Mouse (Mus musculus) cerebellum, adult 18-20 months (tissue): ENCODE measurements around the gene Ip6k3.

Experiments
- DNase-seq, 2 experiments: peaks; one replicate each; pipeline ENCODE4 v3.0.0; 2021

The Ip6k3 gene

DNA sequence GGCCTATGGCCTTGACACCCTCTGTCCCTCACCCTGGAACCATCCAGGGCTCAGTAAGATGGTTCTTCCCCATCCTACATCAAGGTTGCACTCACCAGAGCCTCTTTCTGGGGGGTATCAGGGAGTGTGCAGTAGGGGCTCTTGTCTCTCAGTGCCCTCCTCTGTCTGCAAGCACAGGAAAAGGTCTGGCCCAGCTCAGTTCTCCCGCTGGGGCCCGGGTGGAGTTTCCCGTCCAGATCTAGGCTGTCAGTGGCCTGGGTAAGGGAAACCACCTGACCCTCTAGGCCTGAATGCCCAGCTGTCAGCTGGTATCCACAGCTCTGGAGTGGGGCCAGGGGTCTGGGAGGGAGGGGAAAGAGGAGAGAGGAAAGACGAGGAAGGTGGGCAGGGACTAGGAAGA lies at the start of gene Ip6k3:
Ip6k3 (minus strand) TSS at position 251 of the 400 bp plus-strand sequence.
- no peak for DNase-seq

DNA sequence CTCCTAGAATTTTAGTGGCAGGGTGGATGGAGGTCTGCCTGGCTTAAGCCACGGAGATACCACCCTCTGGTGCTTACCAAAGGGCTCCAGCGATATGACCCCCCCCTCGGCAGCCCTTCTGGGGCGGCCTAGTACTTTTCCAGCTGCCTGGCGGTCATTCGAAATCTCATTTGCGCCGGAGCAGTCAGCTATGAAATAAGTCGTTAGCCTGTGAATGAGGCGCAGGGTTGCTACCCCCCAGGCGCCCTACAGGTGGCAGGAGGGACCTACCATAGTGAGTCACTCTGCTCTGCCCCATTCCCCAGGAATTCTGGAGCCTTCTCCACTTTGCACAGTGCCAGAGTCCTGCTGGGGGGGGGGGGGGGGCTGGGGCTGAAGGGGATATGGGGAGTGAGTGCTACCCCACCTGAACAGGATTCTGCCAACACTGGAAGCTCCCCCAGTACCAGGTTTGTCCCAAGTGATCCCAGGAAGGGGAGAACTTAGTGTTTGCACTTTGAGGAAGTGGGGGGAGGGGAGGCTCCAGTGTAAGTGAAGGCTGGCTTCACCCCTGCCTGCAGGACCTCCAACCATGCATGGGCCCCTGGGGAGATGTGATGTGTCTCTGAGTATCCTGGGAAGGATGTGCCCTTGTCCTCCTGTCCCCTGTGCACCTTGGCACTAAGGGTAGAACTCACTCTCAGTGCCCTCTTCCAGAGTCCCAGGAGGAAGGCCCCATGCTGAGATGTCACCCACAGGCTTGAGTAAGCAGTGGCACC lies 45.4 kb upstream of the Ip6k3 start:
- DNase-seq = peak; percentile 55 to 58

- DNase-seq = no peak
These were observed 44.4 kb upstream of the Ip6k3 start for GRCm38 (mm10) chr17:27212006-27212405.

- DNase-seq = no peak
These were observed 39.6 kb upstream of the Ip6k3 start for GRCm38 (mm10) chr17:27207113-27207707.

DNA sequence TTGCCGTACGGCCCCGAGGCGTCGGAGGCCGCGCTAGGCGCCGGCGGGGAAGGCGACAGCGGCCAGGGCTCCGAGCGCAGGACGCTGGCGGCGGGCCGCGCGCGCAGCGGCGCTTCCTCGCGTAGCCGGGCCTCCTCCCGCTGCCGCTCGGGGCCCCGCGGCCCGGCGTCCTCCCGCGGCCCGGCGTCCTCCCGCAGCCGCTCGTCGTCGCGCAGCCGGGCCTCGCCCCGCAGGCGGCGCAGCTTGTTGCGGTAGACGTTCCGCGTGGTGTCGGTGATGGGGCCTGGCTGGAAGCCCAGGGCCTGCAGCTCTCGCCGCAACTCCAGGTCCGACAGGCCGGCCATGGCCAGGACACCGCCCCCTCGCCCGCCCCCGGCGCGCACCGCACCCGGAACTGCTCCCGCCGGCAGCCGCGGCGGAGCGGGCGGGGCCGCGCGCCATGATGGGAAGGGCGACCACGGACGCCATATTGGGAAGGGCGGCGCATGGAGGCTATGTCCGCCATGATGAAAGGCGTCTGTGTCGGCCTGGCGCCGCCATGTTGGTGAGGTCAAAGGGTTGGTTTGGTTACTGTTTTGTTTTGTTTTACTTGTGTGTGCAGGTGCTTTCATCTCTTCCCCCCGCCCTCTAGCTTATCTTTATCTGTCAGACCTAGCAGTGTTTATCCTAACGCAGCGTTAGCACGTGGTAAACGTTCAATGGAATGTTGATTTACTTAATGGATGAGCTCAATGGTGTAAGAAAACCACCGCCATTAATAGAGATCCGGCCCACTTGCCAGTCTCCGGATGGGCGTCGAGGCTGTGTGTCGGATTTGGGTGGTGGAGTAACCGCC lies 36.7 kb upstream of the Ip6k3 start, which contains the start of gene Lemd2:
Lemd2 (minus strand) TSS at position 395 of the 835 bp plus-strand sequence.
- peak; percentile 96 to 98 for DNase-seq

DNA sequence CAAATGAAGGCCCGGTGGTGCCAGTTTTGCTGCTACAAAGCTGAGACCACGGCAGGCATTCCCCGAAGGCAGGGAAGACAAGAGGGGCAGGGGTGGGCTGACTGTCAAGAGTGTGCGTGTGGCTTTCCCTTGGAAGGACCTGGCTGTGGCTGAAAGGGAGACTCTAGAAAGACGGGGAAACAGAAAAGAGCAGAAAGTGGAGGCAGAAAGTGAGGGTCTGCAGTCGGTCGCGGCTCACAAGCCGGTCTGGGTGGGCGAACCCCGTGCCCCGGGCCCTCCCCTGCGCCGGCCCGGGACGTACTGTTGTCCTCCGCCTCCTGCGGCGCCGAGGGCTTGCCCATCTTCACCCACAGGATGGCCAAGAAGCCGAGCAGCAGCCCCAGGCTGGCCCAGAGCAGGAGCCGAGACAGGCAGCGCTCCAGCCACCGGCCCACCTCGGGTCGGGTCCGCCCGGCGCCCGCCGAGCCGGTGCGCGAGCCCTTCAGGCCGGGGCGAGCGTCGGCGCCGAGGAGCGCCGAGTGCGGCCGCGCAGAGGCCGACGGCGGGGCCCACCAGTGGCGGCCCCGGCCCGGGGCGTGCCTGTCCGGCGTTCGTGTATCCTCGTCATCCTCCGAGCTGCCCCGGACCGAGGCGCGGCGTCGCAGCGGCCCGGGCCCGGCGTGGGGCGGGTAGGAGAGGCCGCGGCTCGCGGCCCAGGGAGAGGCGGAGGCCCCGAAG lies 35.9 kb upstream of the Ip6k3 start:
- peak in 1 of 2 experiments; percentile 57 for DNase-seq

- no peak for DNase-seq
These were observed 35.3 kb upstream of the Ip6k3 start for GRCm38 (mm10) chr17:27202919-27203357.

GRCm38 (mm10) chr17:27201981-27202380 lies 34.4 kb upstream of the Ip6k3 start:
- DNase-seq = no peak

GRCm38 (mm10) chr17:27200801-27201200 lies 33.2 kb upstream of the Ip6k3 start:
- no peak for DNase-seq

- DNase-seq = no peak
These were observed 32.3 kb upstream of the Ip6k3 start for GRCm38 (mm10) chr17:27199864-27200263.

- no peak for DNase-seq
These were observed 31.6 kb upstream of the Ip6k3 start for GRCm38 (mm10) chr17:27199205-27199604.

- DNase-seq = no peak
These were observed 28.6 kb upstream of the Ip6k3 start for GRCm38 (mm10) chr17:27196206-27196605.

GRCm38 (mm10) chr17:27194258-27195185 lies 26.9 kb upstream of the Ip6k3 start:
- DNase-seq = no peak

- no peak for DNase-seq
These were observed 24.2 kb upstream of the Ip6k3 start for GRCm38 (mm10) chr17:27191804-27192203.

DNA sequence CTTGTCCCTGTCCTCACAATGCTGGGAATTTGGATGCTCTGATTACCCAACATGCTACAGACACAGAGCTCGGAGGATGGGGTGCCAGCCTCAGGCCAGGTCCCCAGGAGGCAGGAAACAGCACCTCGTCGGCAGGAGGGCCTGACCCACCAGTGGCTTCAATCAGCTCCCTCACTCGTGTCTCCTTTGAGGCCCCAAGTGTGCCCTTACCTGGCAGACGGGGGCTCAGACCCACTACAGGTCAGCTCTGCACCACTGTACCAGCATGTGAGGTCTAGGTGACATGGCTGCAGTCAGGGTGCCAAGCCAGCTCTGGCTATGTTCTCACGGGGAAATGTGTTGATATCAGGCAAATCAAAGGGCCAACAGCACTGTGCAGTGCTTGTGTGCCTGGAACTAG lies 23.6 kb upstream of the Ip6k3 start:
- no peak for DNase-seq

DNA sequence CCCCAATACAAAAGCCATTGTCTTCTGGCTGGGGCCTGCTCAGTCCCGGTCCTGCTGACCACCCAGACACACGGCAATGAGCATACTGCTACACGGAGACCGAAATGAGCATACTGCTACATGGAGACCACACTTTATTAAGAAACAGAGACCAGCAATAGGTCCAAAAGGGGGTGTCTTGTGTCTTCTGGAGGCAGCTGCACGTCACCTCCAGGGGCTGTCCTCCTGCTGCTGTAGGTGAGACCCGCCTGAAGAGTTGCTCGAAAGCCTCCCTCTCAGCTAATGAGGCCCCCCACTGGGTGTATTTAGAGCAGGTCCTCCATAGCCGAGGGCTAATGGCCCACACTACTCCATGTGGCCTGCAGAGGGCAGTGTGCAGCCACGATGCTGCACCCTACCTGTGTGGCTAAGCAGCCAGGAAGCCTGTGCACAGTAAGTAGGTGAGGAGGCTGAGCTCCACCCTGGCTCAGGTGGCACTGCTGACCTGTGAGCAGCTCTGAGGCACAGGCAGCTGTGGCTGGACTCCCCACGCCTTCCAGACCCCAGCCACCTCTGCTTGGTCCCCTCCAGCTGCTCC lies 22.1 kb upstream of the Ip6k3 start:
- peak; percentile 79 to 87 for DNase-seq

GRCm38 (mm10) chr17:27188883-27189282 lies 21.3 kb upstream of the Ip6k3 start:
- DNase-seq = no peak

DNA sequence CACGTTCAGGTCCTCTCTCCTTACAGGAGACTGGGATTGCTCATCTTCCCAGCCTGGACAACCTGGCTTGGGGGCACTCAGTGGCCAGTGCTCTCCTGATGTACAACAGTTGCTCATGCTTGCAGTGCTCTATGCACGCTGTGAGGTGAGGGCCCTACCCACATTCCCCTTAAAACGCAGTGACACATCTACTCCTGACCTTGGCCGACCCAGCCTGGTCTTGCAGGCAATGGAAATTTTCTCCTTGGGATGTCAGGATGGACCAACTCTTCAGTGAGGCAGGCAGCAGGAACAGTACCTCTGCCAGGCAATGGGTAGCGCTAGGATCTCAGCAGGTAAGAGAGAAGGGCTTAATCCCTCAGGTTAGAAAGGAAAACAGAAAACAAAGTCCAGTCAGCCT lies 19.5 kb upstream of the Ip6k3 start:
- DNase-seq = no peak

GRCm38 (mm10) chr17:27186068-27186467 lies 18.5 kb upstream of the Ip6k3 start:
- DNase-seq = no peak

- no peak for DNase-seq
These were observed 16.2 kb upstream of the Ip6k3 start for GRCm38 (mm10) chr17:27183667-27184292.

DNA sequence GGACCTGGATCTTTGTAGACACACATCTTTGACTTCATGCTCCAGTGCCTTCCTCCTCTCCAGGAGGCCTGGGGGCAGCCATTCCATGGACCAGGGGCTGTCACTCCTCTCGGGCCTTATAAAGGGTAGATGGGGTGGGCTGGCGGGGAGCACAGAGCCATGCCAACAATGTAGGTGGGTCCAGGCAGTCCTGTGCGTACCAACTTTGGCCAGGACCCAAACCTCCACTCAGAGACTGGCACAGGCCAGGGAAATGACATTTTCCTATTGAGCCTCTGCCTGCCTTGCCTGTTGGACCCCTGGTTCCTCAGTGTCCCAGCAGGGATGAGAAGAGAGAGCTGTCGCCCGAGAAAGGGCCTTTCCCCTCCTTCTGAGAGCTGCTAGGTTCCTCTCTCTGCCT lies 14.8 kb upstream of the Ip6k3 start:
- DNase-seq = no peak
